Mouse (Mus musculus) B cell, adult (primary cell): ENCODE measurements around the gene Esp16. TPM values are rescaled to one million over a fixed set of nuclear protein-coding genes. Genes with fewer than 3 reads are reported as not detected.

ENCODE experiments used
- total RNA-seq: library from RNA; stranded (reverse); gene quantifications from 4 replicates; pipeline ENCODE4 v1.2.4, GENCODE M21; 2023; ENCODE audit not compliant: inconsistent age

Esp16 gene
- not detected in 4 replicates for total RNA-seq

DNA sequence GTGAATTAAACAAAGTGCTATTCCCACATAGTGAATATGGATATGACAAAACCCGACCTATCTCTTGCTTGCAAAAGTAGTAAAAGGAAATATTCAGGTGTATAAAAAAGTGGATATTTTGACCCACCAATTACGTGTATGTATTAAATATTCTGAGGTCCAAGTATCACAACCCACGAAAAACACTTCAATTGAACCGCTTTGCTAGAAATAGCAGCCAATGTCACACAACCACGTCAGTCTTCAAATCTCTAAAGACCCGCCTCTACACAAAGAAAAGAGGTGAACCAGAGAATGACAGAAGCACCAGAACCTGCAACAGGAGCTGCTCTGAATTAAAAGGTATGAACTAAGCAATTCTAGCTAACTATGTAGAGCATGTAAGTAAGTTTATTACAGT, at the start of gene Esp16:
Esp16 (plus strand) TSS at position 301 of the 400 bp plus-strand sequence.

Other genes starting within 250 kb of the Esp16 start
- not detected in 4 replicates for gene Esp18, start 129.8 kb upstream of the Esp16 start, total RNA-seq
- not detected in 4 replicates for gene Esp15, start 104.8 kb downstream of the Esp16 start, total RNA-seq